Mouse (Mus musculus) ES-Bruce4 (cell line): ENCODE measurements around the gene Ninj2.

ENCODE experiments used
- CTCF ChIP-seq: IDR thresholded peaks from one replicate; pipeline ENCODE4 v1.8.1; 2011; ENCODE audit warnings: low read depth, low read length
- POLR2A ChIP-seq: IDR thresholded peaks from one replicate; pipeline ENCODE4 v1.8.1; 2011; ENCODE audit warnings: low read length; ENCODE audit not compliant: insufficient read depth

DNA sequence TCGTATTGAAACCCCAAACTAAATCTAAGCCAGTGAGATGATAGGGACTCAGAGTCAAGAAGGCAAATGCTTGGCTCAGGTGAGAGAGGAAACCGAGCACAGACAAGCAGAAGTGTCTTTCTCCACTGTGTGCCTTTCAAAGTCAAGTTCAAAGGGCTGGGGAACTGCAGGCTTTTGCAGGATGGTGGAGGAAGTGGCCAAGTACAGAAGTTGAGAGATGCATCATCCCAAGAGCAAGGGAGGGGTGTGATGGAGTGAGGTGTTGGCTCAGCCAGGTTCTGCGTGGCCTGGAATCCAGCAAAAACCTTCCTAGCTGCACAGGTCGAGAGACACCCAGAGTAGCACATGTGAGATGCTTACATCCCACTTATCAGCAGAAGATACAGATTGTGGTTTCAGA lies 11.6 kb upstream of the Ninj2 start:
- TF ChIP-seq CTCF (no peak), POLR2A (no peak)
